Mouse (Mus musculus): Measurements from ENCODE around the gene Trip11. TPM values are rescaled to one million over a fixed set of nuclear protein-coding genes. Genes with fewer than 3 reads are reported as not detected.

Trip11 gene
- polyA plus RNA-seq, 1 experiment from 2014 or later: 25.7 TPM

GRCm38 (mm10) chr12:101904170-101904569 lies 8.9 kb downstream of the Trip11 start:
- Histone ChIP-seq H3K4me1 (ENCODE audit: control insufficient read depth, insufficient read depth, low read length) (no peaks in the 10 kb centered on the region), H3K27me3 (replicated peaks; ENCODE audit: control insufficient read depth, insufficient read depth, low read length) (no peaks in the 10 kb centered on the region), H3K9me3 (ENCODE audit: control insufficient read depth, low read length) (0 out of 2 replicates have a peak, but pooled peaks cover 4% of the 10 kb centered on the region), H3K36me3 (ENCODE audit: control insufficient read depth, insufficient read depth, low read length) (peaks cover 17% of the 10 kb centered on the region; the same call in 1 of the 2 replicates), H3K4me2 (ENCODE audit: low read depth, low read length) (no peak overlapping the region), H3K9ac (ENCODE audit: low read depth, low read length) (no peak overlapping the region), H3K4me3 (ENCODE audit: low read length) (no peak overlapping the region), H3K27ac (ENCODE audit: low read length) (no peak overlapping the region)
- 80% methylated on average over 3 of the region's 3 CpGs for WGBS
- ATAC-seq: peak; percentile 79

GRCm38 (mm10) chr12:101899671-101900245 lies 13.3 kb downstream of the Trip11 start:
- Histone ChIP-seq H3K4me3 (ENCODE audit: low read length) (no peak overlapping the region), H3K4me1 (ENCODE audit: control insufficient read depth, insufficient read depth, low read length) (no peaks in the 10 kb centered on the region), H3K9ac (ENCODE audit: low read depth, low read length) (no peak overlapping the region), H3K27me3 (replicated peaks; ENCODE audit: control insufficient read depth, insufficient read depth, low read length) (no peaks in the 10 kb centered on the region), H3K4me2 (ENCODE audit: low read depth, low read length) (no peak overlapping the region), H3K27ac (ENCODE audit: low read length) (no peak overlapping the region), H3K9me3 (ENCODE audit: control insufficient read depth, low read length) (no peaks in the 10 kb centered on the region), H3K36me3 (ENCODE audit: control insufficient read depth, insufficient read depth, low read length) (peaks cover 3% of the 10 kb centered on the region; the same call in 1 of the 2 replicates)
- peak; percentile 70 for ATAC-seq
- 65% methylated on average over 2 of the region's 2 CpGs for WGBS

GRCm38 (mm10) chr12:101898966-101899365 lies 14.1 kb downstream of the Trip11 start:
- Histone ChIP-seq H3K9me3 (ENCODE audit: control insufficient read depth, low read length) (no peaks in the 10 kb centered on the region), H3K27ac (ENCODE audit: low read length) (no peak overlapping the region; the same call in 1 of the 2 replicates), H3K9ac (ENCODE audit: low read depth, low read length) (no peak overlapping the region), H3K36me3 (ENCODE audit: control insufficient read depth, insufficient read depth, low read length) (peaks cover 3% of the 10 kb centered on the region; the same call in 1 of the 2 replicates), H3K4me1 (ENCODE audit: control insufficient read depth, insufficient read depth, low read length) (no peaks in the 10 kb centered on the region), H3K4me3 (ENCODE audit: low read length) (no peak overlapping the region), H3K27me3 (replicated peaks; ENCODE audit: control insufficient read depth, insufficient read depth, low read length) (no peaks in the 10 kb centered on the region), H3K4me2 (ENCODE audit: low read depth, low read length) (no peak overlapping the region)
- 95% methylated on average over 8 of the region's 8 CpGs for WGBS
- no peak for ATAC-seq

GRCm38 (mm10) chr12:101897113-101897512 lies 16.0 kb downstream of the Trip11 start:
- H3K4me1 ChIP-seq (ENCODE audit: control insufficient read depth, insufficient read depth, low read length): no peaks in the 10 kb centered on the region
- H3K9ac ChIP-seq (ENCODE audit: low read depth, low read length): no peak overlapping the region
- H3K27ac ChIP-seq (ENCODE audit: low read length): no peak overlapping the region
- peaks cover 5% of the 10 kb centered on the region; the same call in 1 of the 2 replicates for H3K36me3 ChIP-seq (ENCODE audit: control insufficient read depth, insufficient read depth, low read length)
- 90% methylated on average over 7 of the region's 7 CpGs for WGBS
- no peaks in the 10 kb centered on the region for H3K27me3 ChIP-seq (replicated peaks; ENCODE audit: control insufficient read depth, insufficient read depth, low read length)
- no peak overlapping the region for H3K4me2 ChIP-seq (ENCODE audit: low read depth, low read length)
- no peak for ATAC-seq
- no peak overlapping the region for H3K4me3 ChIP-seq (ENCODE audit: low read length)
- H3K9me3 ChIP-seq (ENCODE audit: control insufficient read depth, low read length): no peaks in the 10 kb centered on the region

- WGBS: 84% methylated on average over 8 of the region's 8 CpGs
- Histone ChIP-seq H3K4me3 (ENCODE audit: low read length) (no peak overlapping the region), H3K9ac (ENCODE audit: low read depth, low read length) (no peak overlapping the region), H3K27me3 (replicated peaks; ENCODE audit: control insufficient read depth, insufficient read depth, low read length) (no peaks in the 10 kb centered on the region), H3K9me3 (ENCODE audit: control insufficient read depth, low read length) (no peaks in the 10 kb centered on the region), H3K4me2 (ENCODE audit: low read depth, low read length) (no peak overlapping the region), H3K4me1 (ENCODE audit: control insufficient read depth, insufficient read depth, low read length) (no peaks in the 10 kb centered on the region), H3K36me3 (ENCODE audit: control insufficient read depth, insufficient read depth, low read length) (peaks cover 8% of the 10 kb centered on the region; the same call in 1 of the 2 replicates), H3K27ac (ENCODE audit: low read length) (no peak overlapping the region)
- ATAC-seq: no peak
Observed at GRCm38 (mm10) chr12:101893296-101893695, 19.8 kb downstream of the Trip11 start.

GRCm38 (mm10) chr12:101892832-101893231 lies 20.2 kb downstream of the Trip11 start:
- no peaks in the 10 kb centered on the region for H3K9me3 ChIP-seq (ENCODE audit: control insufficient read depth, low read length)
- H3K4me3 ChIP-seq (ENCODE audit: low read length): no peak overlapping the region
- 87% methylated on average over 2 of the region's 2 CpGs for WGBS
- ATAC-seq: no peak
- H3K27me3 ChIP-seq (replicated peaks; ENCODE audit: control insufficient read depth, insufficient read depth, low read length): no peaks in the 10 kb centered on the region
- no peak overlapping the region for H3K27ac ChIP-seq (ENCODE audit: low read length)
- no peak overlapping the region for H3K9ac ChIP-seq (ENCODE audit: low read depth, low read length)
- H3K4me2 ChIP-seq (ENCODE audit: low read depth, low read length): no peak overlapping the region
- peaks cover 8% of the 10 kb centered on the region; the same call in 1 of the 2 replicates for H3K36me3 ChIP-seq (ENCODE audit: control insufficient read depth, insufficient read depth, low read length)
- H3K4me1 ChIP-seq (ENCODE audit: control insufficient read depth, insufficient read depth, low read length): no peaks in the 10 kb centered on the region

GRCm38 (mm10) chr12:101891066-101891465 lies 22.0 kb downstream of the Trip11 start:
- no peak for ATAC-seq
- H3K36me3 ChIP-seq (ENCODE audit: control insufficient read depth, insufficient read depth, low read length): peaks cover 8% of the 10 kb centered on the region; the same call in 1 of the 2 replicates
- H3K9me3 ChIP-seq (ENCODE audit: control insufficient read depth, low read length): no peaks in the 10 kb centered on the region
- 90% methylated on average over 5 of the region's 5 CpGs for whole genome bisulfite sequencing
- no peak overlapping the region; the same call in 1 of the 2 replicates for H3K27ac ChIP-seq (ENCODE audit: low read length)
- H3K4me3 ChIP-seq (ENCODE audit: low read length): no peak overlapping the region
- H3K4me1 ChIP-seq (ENCODE audit: control insufficient read depth, insufficient read depth, low read length): no peaks in the 10 kb centered on the region
- no peaks in the 10 kb centered on the region for H3K27me3 ChIP-seq (replicated peaks; ENCODE audit: control insufficient read depth, insufficient read depth, low read length)
- H3K4me2 ChIP-seq (ENCODE audit: low read depth, low read length): no peak overlapping the region
- no peak overlapping the region for H3K9ac ChIP-seq (ENCODE audit: low read depth, low read length)

GRCm38 (mm10) chr12:101889351-101889750 lies 23.7 kb downstream of the Trip11 start:
- Histone ChIP-seq H3K4me3 (ENCODE audit: low read length) (no peak overlapping the region), H3K9ac (ENCODE audit: low read depth, low read length) (no peak overlapping the region), H3K36me3 (ENCODE audit: control insufficient read depth, insufficient read depth, low read length) (peaks cover 8% of the 10 kb centered on the region; the same call in 1 of the 2 replicates), H3K4me1 (ENCODE audit: control insufficient read depth, insufficient read depth, low read length) (no peaks in the 10 kb centered on the region), H3K9me3 (ENCODE audit: control insufficient read depth, low read length) (no peaks in the 10 kb centered on the region), H3K4me2 (ENCODE audit: low read depth, low read length) (no peak overlapping the region), H3K27ac (ENCODE audit: low read length) (no peak overlapping the region), H3K27me3 (replicated peaks; ENCODE audit: control insufficient read depth, insufficient read depth, low read length) (no peaks in the 10 kb centered on the region)
- peak; percentile 91 for ATAC-seq
- 69% methylated on average over 3 of the region's 3 CpGs for WGBS

GRCm38 (mm10) chr12:101888312-101888711 lies 24.8 kb downstream of the Trip11 start:
- no peak overlapping the region for H3K4me2 ChIP-seq (ENCODE audit: low read depth, low read length)

GRCm38 (mm10) chr12:101884926-101885325 lies 28.1 kb downstream of the Trip11 start:
- H3K9me3 ChIP-seq (ENCODE audit: control insufficient read depth, low read length): no peaks in the 10 kb centered on the region
- H3K9ac ChIP-seq (ENCODE audit: low read depth, low read length): no peak overlapping the region
- H3K4me1 ChIP-seq (ENCODE audit: control insufficient read depth, insufficient read depth, low read length): no peaks in the 10 kb centered on the region
- H3K4me3 ChIP-seq (ENCODE audit: low read length): no peak overlapping the region
- no peaks in the 10 kb centered on the region for H3K36me3 ChIP-seq (ENCODE audit: control insufficient read depth, insufficient read depth, low read length)
- no peak for ATAC-seq
- 95% methylated on average over 7 of the region's 7 CpGs for WGBS
- no peak overlapping the region for H3K4me2 ChIP-seq (ENCODE audit: low read depth, low read length)
- H3K27ac ChIP-seq (ENCODE audit: low read length): no peak overlapping the region
- H3K27me3 ChIP-seq (replicated peaks; ENCODE audit: control insufficient read depth, insufficient read depth, low read length): no peaks in the 10 kb centered on the region

More at GRCm38 (mm10) chr12:101888312-101888711, 24.8 kb downstream of the Trip11 start:
- no peaks in the 10 kb centered on the region for H3K27me3 ChIP-seq (replicated peaks; ENCODE audit: control insufficient read depth, insufficient read depth, low read length)
- H3K4me3 ChIP-seq (ENCODE audit: low read length): no peak overlapping the region
- peaks cover 8% of the 10 kb centered on the region; the same call in 1 of the 2 replicates for H3K36me3 ChIP-seq (ENCODE audit: control insufficient read depth, insufficient read depth, low read length)
- H3K9me3 ChIP-seq (ENCODE audit: control insufficient read depth, low read length): no peaks in the 10 kb centered on the region
- no peak overlapping the region for H3K9ac ChIP-seq (ENCODE audit: low read depth, low read length)
- no peak overlapping the region for H3K27ac ChIP-seq (ENCODE audit: low read length)
- WGBS: 71% methylated on average over 2 of the region's 2 CpGs
- ATAC-seq: no peak
- H3K4me1 ChIP-seq (ENCODE audit: control insufficient read depth, insufficient read depth, low read length): no peaks in the 10 kb centered on the region

All from intestine, embryonic 16.5 days (tissue).